ENCODE assay signal across 16 mouse cellular contexts in the genomic region with DNA sequence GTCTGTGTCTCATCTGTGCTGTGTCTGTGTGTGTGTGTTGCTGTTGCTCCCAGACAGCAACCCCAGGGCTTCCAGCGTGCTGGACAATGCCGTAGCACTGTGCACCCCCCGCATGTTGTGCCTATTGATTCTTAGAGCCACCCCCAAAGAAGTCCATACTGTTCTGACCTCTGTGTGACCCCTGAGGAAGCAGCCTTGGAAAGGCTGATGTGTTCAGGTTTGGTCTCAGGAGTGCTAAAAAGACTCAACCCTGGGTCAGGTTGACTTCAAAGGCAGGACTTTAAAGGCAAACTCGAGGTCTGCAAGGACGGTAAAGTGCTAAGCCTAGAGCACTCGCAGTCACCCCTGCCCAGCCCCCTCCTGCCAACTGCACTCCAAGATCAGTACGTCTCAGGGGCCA. TPM values are rescaled to one million over a fixed set of nuclear protein-coding genes. Genes with fewer than 3 reads are reported as not detected.
DNase-seq lines count a peak whose midpoint lies in the region; ATAC-seq and TF ChIP-seq lines count a peak whose summit lies in the region.
"Had no signal": no experiment of that assay in that cellular context is flagged by ENCODE, and none has a peak within 500 bp of the region (broad histone marks: within the 10 kb centered on the region; RNA-seq: fewer than 3 reads in every experiment).

No protein-coding gene starts in this region.

- H3K4me2 ChIP-seq in hindbrain, postnatal 0 days (ENCODE audit: low read depth, low read length) = no peak overlapping the region
- H3K4me2 ChIP-seq in hindbrain, embryonic 12.5 days (replicated peaks) = no peak overlapping the region
- H3K4me2 ChIP-seq in liver, embryonic 12.5 days = peak overlapping the region; percentile 35; the same call in 1 of the 2 replicates
- H3K4me2 ChIP-seq: intestine, embryonic 15.5 days; stomach, embryonic 15.5 days had no signal

- H3K4me3 ChIP-seq in hindbrain, postnatal 0 days (ENCODE audit: low read length) = no peak overlapping the region
- no peak overlapping the region for H3K4me3 ChIP-seq in hindbrain, embryonic 12.5 days
- peak overlapping the region; percentile 57; the same call in 1 of the 2 replicates for H3K4me3 ChIP-seq in E14TG2a.4 (replicated peaks; ENCODE audit: low read length)
- no peak overlapping the region for H3K4me3 ChIP-seq in liver, embryonic 12.5 days
- H3K4me3 ChIP-seq: intestine, embryonic 15.5 days; midbrain, embryonic 10.5 days; stomach, embryonic 15.5 days had no signal

- no peak overlapping the region for H3K9ac ChIP-seq in hindbrain, postnatal 0 days (replicated peaks; ENCODE audit: low read length)
- H3K9ac ChIP-seq in hindbrain, embryonic 12.5 days = no peak overlapping the region
- H3K9ac ChIP-seq in liver, embryonic 12.5 days = peak overlapping the region; percentile 52
- H3K9ac ChIP-seq: intestine, embryonic 15.5 days; stomach, embryonic 15.5 days had no signal

- no peak for TF ChIP-seq CTCF in hindbrain, postnatal 0 days (IDR thresholded peaks at IDR 0.05; ENCODE audit: low read depth)
- TF ChIP-seq CTCF in E14TG2a.4 (conservative IDR thresholded peaks at IDR 0.05; ENCODE audit: low read length) = no peak

- peak overlapping the region; percentile 26; the same call in 1 of the 2 replicates for H3K27ac ChIP-seq in hindbrain, postnatal 0 days
- no peak overlapping the region for H3K27ac ChIP-seq in hindbrain, embryonic 12.5 days
- H3K27ac ChIP-seq in liver, embryonic 12.5 days = peak overlapping the region; percentile 73
- H3K27ac ChIP-seq: intestine, embryonic 15.5 days; midbrain, embryonic 10.5 days; stomach, embryonic 15.5 days had no signal

- H3K9me3 ChIP-seq in hindbrain, postnatal 0 days (ENCODE audit: low read length) = no peaks in the 10 kb centered on the region
- no peaks in the 10 kb centered on the region for H3K9me3 ChIP-seq in hindbrain, embryonic 12.5 days (replicated peaks)
- H3K9me3 ChIP-seq in E14TG2a.4 (ENCODE audit: low read length) = no peaks in the 10 kb centered on the region
- H3K9me3 ChIP-seq in liver, embryonic 12.5 days (replicated peaks) = no peaks in the 10 kb centered on the region
- H3K9me3 ChIP-seq: intestine, embryonic 15.5 days; midbrain, embryonic 10.5 days; stomach, embryonic 15.5 days had no signal

- DNase-seq in cerebellum, adult 9-10 months = peak; percentile 4
- DNase-seq in hindbrain, postnatal 0 days (ENCODE audit: low spot score) = no peak
- DNase-seq in thymus, postnatal 14 days = no peak
- DNase-seq in urinary bladder, adult 18-20 months (ENCODE audit: low spot score in 2 of 2) = no peak
- DNase-seq: adrenal gland, postnatal 14 days; gastrocnemius, postnatal 25 days; left cerebral cortex, postnatal 4 days; right cerebral cortex, postnatal 4 days; thymus, postnatal 36 days had no signal

- H3K36me3 ChIP-seq in hindbrain, postnatal 0 days (ENCODE audit: insufficient read depth, low read length) = no peaks in the 10 kb centered on the region
- H3K36me3 ChIP-seq in hindbrain, embryonic 12.5 days = peaks cover 13% of the 10 kb centered on the region; the same call in 1 of the 2 replicates
- peaks cover 32% of the 10 kb centered on the region for H3K36me3 ChIP-seq in E14TG2a.4 (ENCODE audit: insufficient read depth, low read length)
- no peaks in the 10 kb centered on the region for H3K36me3 ChIP-seq in liver, embryonic 12.5 days
- H3K36me3 ChIP-seq: intestine, embryonic 15.5 days; stomach, embryonic 15.5 days had no signal

- no peaks in the 10 kb centered on the region for H3K27me3 ChIP-seq in hindbrain, postnatal 0 days (ENCODE audit: insufficient read depth, low read length)
- no peaks in the 10 kb centered on the region for H3K27me3 ChIP-seq in hindbrain, embryonic 12.5 days
- no peaks in the 10 kb centered on the region for H3K27me3 ChIP-seq in E14TG2a.4 (ENCODE audit: insufficient read depth, low read length)
- no peaks in the 10 kb centered on the region for H3K27me3 ChIP-seq in liver, embryonic 12.5 days (replicated peaks)
- H3K27me3 ChIP-seq: intestine, embryonic 15.5 days; stomach, embryonic 15.5 days had no signal

- ATAC-seq in cerebellum, adult (ENCODE audit: insufficient number of reproducible peaks, low FRiP score, low TSS enrichment) = no peak
- ATAC-seq in hindbrain, postnatal 0 days = no peak
- ATAC-seq in hindbrain, embryonic 12.5 days (ENCODE audit: low FRiP score) = no peak
- ATAC-seq in liver, embryonic 12.5 days = no peak

- 72% methylated on average over 7 of the region's 7 CpGs for WGBS in hindbrain, postnatal 0 days
- WGBS in hindbrain, embryonic 12.5 days = 76% methylated on average over 7 of the region's 7 CpGs
- WGBS in liver, embryonic 12.5 days (ENCODE audit: insufficient replicate concordance) = 71% methylated on average over 7 of the region's 7 CpGs

- H3K4me1 ChIP-seq in hindbrain, postnatal 0 days (ENCODE audit: insufficient read depth, low read length) = no peaks in the 10 kb centered on the region
- H3K4me1 ChIP-seq in hindbrain, embryonic 12.5 days = no peaks in the 10 kb centered on the region
- H3K4me1 ChIP-seq in E14TG2a.4 (replicated peaks; ENCODE audit: low read depth, low read length) = peaks cover 93% of the 10 kb centered on the region
- H3K4me1 ChIP-seq in liver, embryonic 12.5 days = peaks cover 72% of the 10 kb centered on the region
- H3K4me1 ChIP-seq: stomach, embryonic 15.5 days had no signal

RNA-seq across cellular contexts. Expression of a gene that starts 11.0 kb away (rescaled TPM):
- total RNA-seq in hindbrain, postnatal 0 days (2014; rRNA removed) = 11.9 and 17.8 TPM in 2 replicates
- polyA plus RNA-seq in hindbrain, postnatal 0 days (2015; fragmentation: Nextera tagmentation; extraction: Ambion mirVana) = 16.7 and 18.4 TPM in 2 replicates
- 18.4 and 19.9 TPM in 2 replicates for polyA plus RNA-seq in hindbrain, embryonic 12.5 days (2016; fragmentation: Nextera tagmentation; extraction: Ambion mirVana)
- polyA plus RNA-seq in liver, embryonic 12.5 days (2016; fragmentation: Nextera tagmentation; extraction: Ambion mirVana) = 9.5 and 11.6 TPM in 2 replicates
